Mouse (Mus musculus) kidney, adult 18-20 months (tissue): Measurements from ENCODE around the gene Cntn3.
A peak's percentile ranks its signal among the peaks of the same experiment; 100 is the strongest.
"Not testable (repeated sequence)": the region's sequence is repeated elsewhere in the genome, so short reads cannot be mapped to it uniquely, and the experiment has no call there.

ENCODE experiments used
- DNase-seq: peaks from one replicate; pipeline ENCODE4 v3.0.0; 2021

Cntn3 gene

GRCm38 (mm10) chr6:102573001-102573400, at the start of gene Cntn3:
Cntn3 (minus strand) TSS chr6:102573101.
- not testable (repeated sequence) for DNase-seq

- no peak for DNase-seq
Observed at GRCm38 (mm10) chr6:102600773-102601172, 27.9 kb upstream of the Cntn3 start.

GRCm38 (mm10) chr6:102597756-102598155, 24.9 kb upstream of the Cntn3 start:
- no peak for DNase-seq

GRCm38 (mm10) chr6:102590151-102590550, 17.2 kb upstream of the Cntn3 start:
- no peak for DNase-seq

GRCm38 (mm10) chr6:102589311-102589710, 16.4 kb upstream of the Cntn3 start:
- no peak for DNase-seq

- no peak for DNase-seq
Observed at GRCm38 (mm10) chr6:102586056-102586455, 13.2 kb upstream of the Cntn3 start.

GRCm38 (mm10) chr6:102583578-102583977, 10.7 kb upstream of the Cntn3 start:
- DNase-seq: no peak

- no peak for DNase-seq
Observed at GRCm38 (mm10) chr6:102567496-102567895, 5.4 kb downstream of the Cntn3 start.

GRCm38 (mm10) chr6:102565228-102565627, 7.7 kb downstream of the Cntn3 start:
- no peak for DNase-seq

GRCm38 (mm10) chr6:102564011-102564731, 8.7 kb downstream of the Cntn3 start:
- DNase-seq: peak; percentile 28

GRCm38 (mm10) chr6:102563431-102563830, 9.5 kb downstream of the Cntn3 start:
- no peak for DNase-seq

- no peak for DNase-seq
Observed at GRCm38 (mm10) chr6:102557521-102557920, 15.4 kb downstream of the Cntn3 start.

- no peak for DNase-seq
Observed at GRCm38 (mm10) chr6:102556497-102556896, 16.4 kb downstream of the Cntn3 start.

GRCm38 (mm10) chr6:102555814-102556437, 17.0 kb downstream of the Cntn3 start:
- no peak for DNase-seq

- no peak for DNase-seq
Observed at GRCm38 (mm10) chr6:102555067-102555657, 17.7 kb downstream of the Cntn3 start.

GRCm38 (mm10) chr6:102541633-102542412, 31.1 kb downstream of the Cntn3 start:
- no peak for DNase-seq

GRCm38 (mm10) chr6:102535599-102535998, 37.3 kb downstream of the Cntn3 start:
- DNase-seq: no peak

- DNase-seq: no peak
Observed at GRCm38 (mm10) chr6:102523037-102523436, 49.9 kb downstream of the Cntn3 start.

GRCm38 (mm10) chr6:102520977-102521376, 51.9 kb downstream of the Cntn3 start:
- DNase-seq: no peak

- no peak for DNase-seq
Observed at GRCm38 (mm10) chr6:102515231-102515630, 57.7 kb downstream of the Cntn3 start.

- DNase-seq: no peak
Observed at GRCm38 (mm10) chr6:102512085-102512484, 60.8 kb downstream of the Cntn3 start.

- DNase-seq: no peak
Observed at GRCm38 (mm10) chr6:102485509-102485908, 87.4 kb downstream of the Cntn3 start.
